Mouse (Mus musculus) midbrain, embryonic 13.5 days (tissue): ENCODE data around the gene Ccdc169. TPM values are rescaled to one million over a fixed set of nuclear protein-coding genes. Genes with fewer than 3 reads are reported as not detected.

ENCODE experiments used
- ATAC-seq: fragments of 200-750 bp; cut with Nextera tagmentation; 2 replicates; pipeline ENCODE4 v1.8.0; 2017; ENCODE audit warnings: mild to moderate bottlenecking, moderate TSS enrichment, moderate library complexity
- H3K27ac ChIP-seq: fragments of 300-500 bp; sonication (generic); 2 replicates; pipeline ENCODE4 v1.5.1; 2015; ENCODE audit warnings: inconsistent platforms, mild to moderate bottlenecking, moderate library complexity
- H3K27me3 ChIP-seq: fragments of 300-500 bp; sonication (generic); 2 replicates; pipeline ENCODE4 v1.6.1; 2015; ENCODE audit warnings: mild to moderate bottlenecking, inconsistent platforms
- H3K36me3 ChIP-seq: fragments of 300-500 bp; sonication (generic); 2 replicates; pipeline ENCODE4 v1.6.1; 2015; ENCODE audit warnings: mild to moderate bottlenecking, inconsistent platforms
- H3K4me1 ChIP-seq: fragments of 300-500 bp; sonication (generic); replicated peaks from 2 replicates; pipeline ENCODE4 v1.6.1; 2015; ENCODE audit warnings: inconsistent platforms
- H3K4me2 ChIP-seq: fragments of 300-500 bp; sonication (generic); replicated peaks from 2 replicates; pipeline ENCODE4 v1.6.1; 2015; ENCODE audit warnings: moderate library complexity, mild to moderate bottlenecking, inconsistent platforms
- H3K4me3 ChIP-seq: fragments of 300-500 bp; sonication (generic); replicated peaks from 2 replicates; pipeline ENCODE4 v1.5.1; 2015; ENCODE audit warnings: mild to moderate bottlenecking, inconsistent platforms
- H3K9ac ChIP-seq: fragments of 300-500 bp; sonication (generic); replicated peaks from 2 replicates; pipeline ENCODE4 v1.6.1; 2015; ENCODE audit warnings: mild to moderate bottlenecking, inconsistent platforms
- H3K9me3 ChIP-seq: fragments of 300-500 bp; sonication (generic); 2 replicates; pipeline ENCODE4 v1.6.1; 2016; ENCODE audit warnings: mild to moderate bottlenecking, inconsistent platforms
- WGBS: fragments of 180-500 bp; shearing (Covaris S2); methylation state at CpG from one replicate; pipeline ENCODE4 v1.1.7; 2015; 5-methylcytosine and 5-hydroxymethylcytosine counted together
- polyA plus RNA-seq: library from polyadenylated mRNA; unstranded; fragments of >200 nt; fragmentation: Nextera tagmentation; extraction: Ambion mirVana; gene quantifications from 2 replicates; pipeline ENCODE4 v1.2.1, GENCODE M21; 2015

Ccdc169 gene
- polyA plus RNA-seq, 1 experiment from 2014 or later: 0.05 TPM

DNA sequence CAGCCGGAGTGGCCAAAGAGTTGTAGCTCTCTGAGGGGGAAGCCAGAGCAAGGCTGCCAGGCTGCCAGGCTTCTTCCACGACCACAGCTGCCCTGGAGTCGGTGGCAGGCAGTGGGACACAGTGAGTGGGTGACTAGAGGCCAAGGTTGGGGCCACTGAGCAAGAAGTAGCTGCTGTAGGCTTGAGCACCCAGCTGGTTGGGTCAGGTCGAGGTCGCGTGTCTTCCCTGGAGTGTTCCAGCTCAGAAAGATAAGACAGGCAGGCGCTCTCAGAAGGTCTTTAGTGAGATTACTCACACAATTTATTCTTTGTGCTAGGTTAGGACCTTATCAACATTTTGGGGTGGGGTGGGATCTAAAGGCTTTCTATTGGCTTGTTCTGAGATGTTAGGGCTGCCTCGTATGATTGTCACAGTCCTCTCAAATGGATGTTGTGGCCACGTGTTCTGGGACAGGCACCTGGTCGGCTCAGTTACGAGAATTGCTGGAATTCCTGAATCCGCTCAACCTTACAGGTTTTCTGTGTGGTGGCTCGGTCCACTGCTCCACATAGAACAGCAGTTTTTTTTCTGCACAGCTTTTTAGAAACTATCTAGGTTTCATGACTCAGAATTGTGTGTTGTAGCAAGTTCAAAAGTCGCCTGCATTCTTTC is 31.6 kb upstream of the Ccdc169 start:
- H3K9me3 ChIP-seq: no peaks in the 10 kb centered on the region; the same call in 1 of the 2 replicates
- H3K27ac ChIP-seq: no peak overlapping the region; the same call in 1 of the 2 replicates
- H3K9ac ChIP-seq: no peak overlapping the region
- ATAC-seq: no peak
- no peak overlapping the region for H3K4me3 ChIP-seq
- no peaks in the 10 kb centered on the region for H3K27me3 ChIP-seq
- no peaks in the 10 kb centered on the region for H3K36me3 ChIP-seq
- H3K4me1 ChIP-seq: no peaks in the 10 kb centered on the region
- WGBS: 92% methylated on average over 14 of the region's 14 CpGs
- no peak overlapping the region for H3K4me2 ChIP-seq

DNA sequence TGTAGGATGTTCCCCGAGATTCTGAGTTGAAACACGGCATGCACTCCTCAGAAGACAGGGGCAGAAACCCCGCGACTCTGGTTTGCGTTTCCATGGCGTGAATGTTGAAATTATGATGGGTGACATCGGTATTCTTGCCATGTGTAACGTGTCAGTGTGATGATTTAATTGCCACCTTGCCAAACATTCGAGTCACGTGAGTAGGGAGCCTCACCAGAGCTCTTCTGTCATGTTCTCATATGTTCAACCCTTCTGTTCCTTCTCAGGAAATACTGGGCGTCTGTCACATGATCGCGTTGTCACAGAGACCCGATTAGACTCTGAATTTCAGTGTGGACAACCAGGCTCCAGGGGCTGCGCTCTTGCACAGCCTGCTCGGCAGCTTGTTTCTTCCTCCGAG is 31.1 kb upstream of the Ccdc169 start:
- Histone ChIP-seq H3K9me3 (no peaks in the 10 kb centered on the region; the same call in 1 of the 2 replicates), H3K4me1 (no peaks in the 10 kb centered on the region)

DNA sequence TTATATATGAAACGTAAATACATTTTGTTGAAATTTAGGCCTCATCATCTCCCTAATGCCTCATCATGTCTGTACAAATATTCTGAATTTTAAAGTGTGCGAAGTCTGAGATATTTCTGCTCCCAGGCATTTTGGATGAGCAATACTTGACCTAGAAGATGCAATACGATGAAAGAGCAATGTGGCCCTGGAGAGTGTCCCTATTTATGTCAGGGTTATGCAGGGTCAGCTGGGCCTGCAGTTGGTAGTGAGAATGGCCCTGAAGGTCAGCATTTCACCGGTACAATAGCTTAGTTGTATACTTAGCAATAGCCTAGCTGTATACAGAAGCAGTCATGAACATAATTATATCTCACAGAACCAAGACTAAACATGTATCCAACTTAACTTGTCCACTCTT is 28.0 kb upstream of the Ccdc169 start:
- Histone ChIP-seq H3K27me3 (no peaks in the 10 kb centered on the region), H3K36me3 (no peaks in the 10 kb centered on the region), H3K4me3 (no peak overlapping the region), H3K9ac (no peak overlapping the region), H3K4me1 (peaks cover 18% of the 10 kb centered on the region), H3K9me3 (no peaks in the 10 kb centered on the region; the same call in 1 of the 2 replicates), H3K27ac (no peak overlapping the region), H3K4me2 (no peak overlapping the region)
- WGBS: 89% methylated on average over 4 of the region's 4 CpGs
- ATAC-seq: no peak

More for the DNA sequence above, 31.1 kb upstream of the Ccdc169 start:
- H3K36me3 ChIP-seq: no peaks in the 10 kb centered on the region
- no peak overlapping the region for H3K4me2 ChIP-seq
- H3K4me3 ChIP-seq: no peak overlapping the region
- ATAC-seq: no peak
- H3K27me3 ChIP-seq: no peaks in the 10 kb centered on the region
- H3K27ac ChIP-seq: no peak overlapping the region; the same call in 1 of the 2 replicates
- WGBS: 86% methylated on average over 17 of the region's 17 CpGs
- H3K9ac ChIP-seq: no peak overlapping the region

DNA sequence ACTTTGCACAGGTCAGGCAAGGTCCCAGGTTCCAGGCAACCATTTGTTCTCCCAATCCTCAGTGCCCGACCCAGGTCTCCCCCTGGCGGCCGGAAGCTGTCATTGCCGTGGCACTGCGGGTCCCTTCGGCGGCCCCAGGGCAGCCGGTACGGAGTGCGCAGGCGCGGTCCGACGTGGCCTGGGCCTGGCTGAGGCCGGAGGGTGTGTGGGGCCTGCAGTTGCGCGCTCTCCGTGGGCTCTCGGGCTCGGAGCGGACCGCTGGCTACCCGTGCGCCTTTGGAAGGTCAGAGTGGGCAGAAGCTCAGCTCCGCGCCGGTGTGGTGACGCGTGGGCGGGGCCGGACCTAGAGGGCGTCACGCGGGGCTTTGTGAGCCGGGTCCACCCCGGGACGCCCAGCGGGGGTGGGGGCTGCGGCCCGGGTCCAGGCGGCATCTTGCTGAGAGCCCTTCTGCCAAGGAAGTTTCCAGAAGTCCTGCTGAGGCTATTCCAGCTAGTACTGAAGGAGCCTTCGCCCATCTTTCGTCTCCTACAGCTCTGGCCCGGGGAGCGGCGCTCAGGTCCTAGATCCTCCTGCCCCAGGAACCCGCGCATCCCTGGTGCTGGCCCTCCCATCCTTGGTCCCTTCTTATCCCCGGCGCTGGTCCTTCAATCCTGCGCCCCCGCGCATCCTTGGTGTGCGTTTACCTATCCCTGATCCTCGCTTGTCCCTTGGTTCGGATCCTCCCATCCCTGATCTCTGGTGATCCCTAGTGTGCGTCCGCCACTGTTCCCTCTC is 25.0 kb upstream of the Ccdc169 start, which contains the start of gene Spg20:
Spg20 (plus strand) TSS at position 174 of the 775 bp plus-strand sequence.
- H3K9ac ChIP-seq: peak within 1 kb of the TSS; percentile 93
- ATAC-seq: peak; percentile 98
- under 1% methylated on average over 58 of the region's 58 CpGs for WGBS
- peak within 1 kb of the TSS; percentile 68 for H3K4me2 ChIP-seq
- no peaks in the 10 kb centered on the region for H3K27me3 ChIP-seq
- H3K36me3 ChIP-seq: peaks cover 6% of the 10 kb centered on the region
- peak within 1 kb of the TSS; percentile 86 for H3K27ac ChIP-seq
- H3K9me3 ChIP-seq: no peaks in the 10 kb centered on the region
- peak within 1 kb of the TSS; percentile 82 for H3K4me3 ChIP-seq
- H3K4me1 ChIP-seq: peaks cover 27% of the 10 kb centered on the region

DNA sequence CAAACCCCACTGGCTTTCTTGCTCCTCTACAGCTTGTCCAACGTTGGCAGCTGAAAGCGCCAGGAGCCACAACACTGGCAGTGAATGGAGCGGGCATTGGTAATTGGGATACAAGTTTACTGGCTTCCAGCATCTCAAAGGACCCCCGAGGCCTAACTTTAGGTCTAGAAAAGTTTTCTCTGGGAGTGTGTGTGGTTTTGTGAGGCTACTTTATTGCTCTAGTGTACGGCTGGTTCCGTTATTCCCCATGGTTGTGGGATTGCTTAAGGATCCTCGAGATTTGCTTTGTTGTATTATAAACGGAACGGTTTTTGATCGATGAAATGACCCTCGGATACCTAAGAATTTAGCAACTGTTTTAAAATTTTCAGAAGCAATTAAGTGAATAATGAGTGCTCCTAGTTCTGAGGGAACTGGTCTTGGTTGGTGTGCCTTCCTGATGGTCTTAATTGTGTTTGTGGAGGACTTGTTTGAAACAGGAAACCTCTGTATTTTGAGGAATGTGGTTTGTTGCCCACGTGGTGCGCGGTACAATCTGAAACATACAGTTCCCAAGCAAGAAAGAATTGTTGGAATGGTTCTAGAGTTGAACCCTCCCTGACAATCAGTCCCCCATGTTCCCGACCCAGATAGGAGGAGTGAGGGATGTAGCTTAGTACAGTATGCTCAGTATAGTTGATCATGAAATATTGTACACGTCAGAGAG is 24.3 kb upstream of the Ccdc169 start:
- H3K4me1 ChIP-seq: peaks cover 27% of the 10 kb centered on the region
- peak overlapping the region; percentile 68 for H3K4me2 ChIP-seq
- no peak for ATAC-seq
- H3K27me3 ChIP-seq: no peaks in the 10 kb centered on the region
- 57% methylated on average over 16 of the region's 16 CpGs for WGBS
- peaks cover 13% of the 10 kb centered on the region for H3K36me3 ChIP-seq
- H3K27ac ChIP-seq: peak overlapping the region; percentile 86; the same call in 1 of the 2 replicates
- no peaks in the 10 kb centered on the region for H3K9me3 ChIP-seq
- peak overlapping the region; percentile 82 for H3K4me3 ChIP-seq
- H3K9ac ChIP-seq: peak overlapping the region; percentile 93

DNA sequence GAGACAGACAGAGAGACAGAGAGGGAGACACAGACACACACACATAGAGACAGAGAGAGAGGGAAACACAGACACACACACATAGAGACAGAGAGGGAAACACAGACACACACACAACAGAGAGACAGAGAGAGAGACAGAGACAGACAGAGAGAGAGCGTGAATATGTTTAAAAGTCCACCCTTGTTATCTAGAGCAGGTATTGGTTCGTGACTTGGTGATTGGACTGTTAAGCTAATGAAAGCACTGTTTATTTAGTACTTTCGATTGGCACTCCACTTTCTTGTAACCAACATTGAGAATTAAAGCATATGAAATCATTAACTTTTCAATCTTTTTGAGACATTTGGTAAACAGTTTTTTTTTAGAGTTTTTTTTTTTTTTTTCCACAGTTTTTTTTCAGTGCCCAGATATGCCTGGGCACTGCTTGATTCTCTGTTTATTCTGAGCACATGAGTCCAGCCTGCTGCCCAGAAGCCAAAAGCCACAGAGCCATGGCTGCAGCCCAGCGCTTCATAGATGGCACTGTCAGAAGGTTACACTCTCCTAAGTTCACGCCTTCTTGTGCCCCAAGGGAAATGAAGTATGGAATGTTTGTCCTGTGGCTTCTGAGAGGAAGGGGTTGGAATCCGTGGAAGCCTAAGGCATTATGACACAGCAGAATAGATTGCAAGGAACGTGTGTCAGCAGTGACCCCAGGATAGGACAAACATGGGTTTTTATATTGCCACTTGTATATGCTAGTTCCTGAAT is 22.6 kb upstream of the Ccdc169 start:
- Histone ChIP-seq H3K9ac (no peak overlapping the region), H3K27me3 (no peaks in the 10 kb centered on the region), H3K27ac (no peak overlapping the region), H3K4me2 (no peak overlapping the region), H3K36me3 (peaks cover 30% of the 10 kb centered on the region), H3K4me3 (no peak overlapping the region), H3K4me1 (peaks cover 27% of the 10 kb centered on the region), H3K9me3 (no peaks in the 10 kb centered on the region)
- ATAC-seq: no peak
- 79% methylated on average over 7 of the region's 7 CpGs for WGBS

DNA sequence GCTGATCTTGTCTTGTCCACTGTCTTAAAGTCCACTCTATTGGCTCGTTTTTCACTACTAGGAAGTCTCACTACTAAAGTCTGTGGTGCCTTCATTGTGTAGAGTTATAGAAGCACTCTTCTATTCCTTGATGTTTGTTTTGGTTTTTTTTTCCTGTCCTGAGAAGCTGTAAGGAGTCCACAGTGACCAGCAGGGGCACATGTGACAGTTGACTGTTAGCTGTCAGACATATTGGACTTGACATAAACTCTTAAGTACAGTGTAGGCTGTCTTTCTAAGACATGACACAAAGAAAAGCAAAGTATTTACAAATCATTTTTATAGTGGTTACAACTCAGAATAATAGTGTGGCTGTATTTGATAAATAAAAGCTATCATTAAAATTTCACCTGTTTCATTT is 22.1 kb upstream of the Ccdc169 start:
- Histone ChIP-seq H3K27ac (no peak overlapping the region), H3K36me3 (peaks cover 33% of the 10 kb centered on the region), H3K4me2 (no peak overlapping the region), H3K9ac (no peak overlapping the region), H3K4me3 (no peak overlapping the region), H3K9me3 (no peaks in the 10 kb centered on the region), H3K4me1 (peaks cover 27% of the 10 kb centered on the region), H3K27me3 (no peaks in the 10 kb centered on the region)
- ATAC-seq: no peak
- WGBS: 63% methylated on average over 1 of the region's 1 CpGs

DNA sequence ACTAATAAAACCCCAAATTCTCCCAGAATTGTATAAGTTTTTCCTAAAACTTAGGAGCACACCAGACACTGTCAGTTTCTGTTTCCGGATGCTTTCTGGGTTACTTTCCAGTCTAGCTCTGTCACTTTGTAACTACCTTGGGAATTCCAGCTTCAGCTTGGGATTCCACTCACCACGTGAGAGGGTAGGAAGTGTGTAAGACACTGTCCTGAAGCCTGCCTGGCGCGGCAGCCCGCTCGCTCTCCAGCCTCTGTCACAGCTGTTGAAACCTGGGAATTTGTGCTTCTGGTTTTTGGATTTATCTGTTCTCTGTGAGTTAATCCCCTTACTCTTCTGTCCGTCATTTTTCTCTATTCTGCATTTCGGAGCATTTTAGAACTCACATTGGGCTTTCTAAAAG is 21.1 kb upstream of the Ccdc169 start:
- Histone ChIP-seq H3K4me1 (peaks cover 27% of the 10 kb centered on the region), H3K36me3 (peaks cover 40% of the 10 kb centered on the region), H3K27ac (no peak overlapping the region), H3K4me2 (no peak overlapping the region), H3K27me3 (no peaks in the 10 kb centered on the region), H3K9ac (no peak overlapping the region), H3K9me3 (no peaks in the 10 kb centered on the region), H3K4me3 (no peak overlapping the region)
- ATAC-seq: no peak
- 91% methylated on average over 8 of the region's 8 CpGs for WGBS

DNA sequence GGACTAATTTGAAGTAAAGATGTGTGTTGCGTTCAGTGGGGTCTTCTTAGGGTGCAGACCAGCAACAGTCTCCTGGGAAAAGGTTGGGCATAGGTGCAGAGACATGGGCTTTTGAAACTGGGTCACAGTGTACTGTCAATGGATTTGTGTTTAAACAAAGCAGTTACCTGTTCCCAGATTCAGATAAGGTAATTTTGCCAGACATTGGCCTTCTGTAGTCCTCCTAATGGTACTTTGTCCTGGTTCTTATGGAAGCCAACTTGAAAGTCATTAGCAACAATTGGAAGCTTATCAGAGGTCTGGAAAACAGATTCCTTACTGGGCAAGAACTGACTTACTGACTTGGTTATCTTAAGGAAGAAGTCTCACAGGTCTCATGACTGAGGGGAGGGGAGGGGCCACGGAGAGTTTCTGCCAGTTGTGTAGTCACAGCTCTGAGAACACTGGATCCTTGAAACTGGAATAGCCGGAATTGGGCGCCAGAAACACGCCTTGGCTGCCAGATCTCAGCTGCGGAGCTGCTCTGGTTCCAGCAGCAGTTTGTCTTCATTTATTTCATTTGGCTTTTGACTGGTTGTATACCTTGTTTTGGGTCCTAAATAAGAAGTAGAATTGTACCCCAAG is 17.8 kb upstream of the Ccdc169 start:
- ATAC-seq: no peak
- Histone ChIP-seq H3K4me2 (no peak overlapping the region), H3K27ac (no peak overlapping the region), H3K4me1 (peaks cover 6% of the 10 kb centered on the region), H3K9ac (no peak overlapping the region), H3K36me3 (peaks cover 71% of the 10 kb centered on the region), H3K4me3 (no peak overlapping the region), H3K27me3 (no peaks in the 10 kb centered on the region), H3K9me3 (no peaks in the 10 kb centered on the region)
- 90% methylated on average over 6 of the region's 6 CpGs for WGBS

DNA sequence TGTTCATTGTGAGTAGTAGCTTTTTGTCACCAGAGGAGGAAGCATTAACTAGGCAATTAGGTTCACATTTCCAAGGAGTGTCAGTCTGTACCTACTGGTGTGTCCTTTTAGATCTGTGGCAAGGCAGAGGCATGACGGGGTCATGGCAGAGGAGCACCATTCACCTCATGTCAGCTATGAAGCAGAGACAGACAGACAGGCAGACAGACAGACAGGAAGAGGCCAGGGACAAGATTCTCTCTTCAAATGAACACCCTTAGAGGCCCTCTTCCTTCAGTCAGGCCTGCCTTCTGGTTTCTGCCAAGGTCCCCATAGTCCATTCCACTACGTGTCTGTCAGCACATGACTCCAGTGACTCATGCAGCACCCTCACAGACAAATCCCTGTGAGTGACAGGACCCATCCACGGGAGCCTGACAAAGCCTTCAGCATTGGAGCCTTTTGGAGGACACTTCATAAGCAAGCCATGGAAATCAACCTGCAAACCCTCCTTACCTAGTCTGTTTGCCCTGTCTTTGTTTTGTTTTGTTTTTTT is 14.7 kb upstream of the Ccdc169 start:
- no peak overlapping the region for H3K9ac ChIP-seq
- no peaks in the 10 kb centered on the region for H3K27me3 ChIP-seq
- no peaks in the 10 kb centered on the region for H3K4me1 ChIP-seq
- H3K4me2 ChIP-seq: no peak overlapping the region
- H3K27ac ChIP-seq: no peak overlapping the region
- peaks cover 87% of the 10 kb centered on the region for H3K36me3 ChIP-seq
- H3K4me3 ChIP-seq: no peak overlapping the region
- ATAC-seq: no peak
- WGBS: 83% methylated on average over 3 of the region's 3 CpGs
- H3K9me3 ChIP-seq: no peaks in the 10 kb centered on the region

DNA sequence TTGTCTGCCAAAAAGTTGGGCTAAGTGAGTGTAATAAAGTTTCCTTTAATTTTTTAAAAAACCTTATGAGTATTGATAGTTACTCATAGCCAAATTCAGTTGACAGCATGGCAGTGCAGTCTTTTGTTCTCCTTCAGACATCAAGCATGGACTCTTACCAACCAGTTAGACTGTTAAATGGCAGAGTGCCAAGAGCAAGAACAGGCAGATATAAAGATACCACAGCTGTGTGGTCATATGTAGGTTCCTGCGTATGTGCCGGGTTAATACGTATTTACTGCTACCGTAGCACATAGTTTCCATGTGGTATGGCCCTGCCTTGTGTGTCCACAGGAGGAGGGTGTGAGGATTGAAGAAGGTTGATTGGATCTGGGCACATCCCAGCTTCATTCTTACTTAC is 14.1 kb upstream of the Ccdc169 start:
- H3K9ac ChIP-seq: no peak overlapping the region
- H3K9me3 ChIP-seq: no peaks in the 10 kb centered on the region
- no peaks in the 10 kb centered on the region for H3K27me3 ChIP-seq
- H3K4me2 ChIP-seq: no peak overlapping the region
- no peak overlapping the region for H3K27ac ChIP-seq
- no peak overlapping the region for H3K4me3 ChIP-seq
- H3K36me3 ChIP-seq: peaks cover 87% of the 10 kb centered on the region
- no peaks in the 10 kb centered on the region for H3K4me1 ChIP-seq
- WGBS: 99% methylated on average over 4 of the region's 4 CpGs
- no peak for ATAC-seq
